Mouse (Mus musculus): Measurements from ENCODE around the gene Baz2b. TPM values are rescaled to one million over a fixed set of nuclear protein-coding genes. Genes with fewer than 3 reads are reported as not detected.

Gene Baz2b
- total RNA-seq, 2 experiments from 2014 or later: 29.9 to 41.9 TPM

DNA sequence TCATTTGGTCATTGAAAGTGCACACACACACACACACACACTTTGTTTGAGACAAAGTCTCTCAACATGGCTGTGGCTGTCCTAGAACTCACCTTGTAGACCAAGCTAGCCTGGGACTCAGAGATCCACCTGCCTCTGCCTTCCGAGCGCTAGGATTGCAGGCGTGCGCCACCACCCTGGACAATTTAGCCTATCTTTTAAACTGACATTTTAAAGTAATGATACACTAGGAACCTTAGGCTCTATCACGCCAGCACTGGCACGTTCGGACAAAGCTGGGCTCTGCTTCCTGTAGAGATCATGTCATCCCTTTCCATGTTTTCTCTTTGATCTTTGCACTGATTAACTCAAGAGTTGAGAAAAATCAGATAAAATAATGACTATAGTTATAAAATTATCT lies 81.0 kb downstream of the Baz2b start:
- no peak for DNase-seq

GRCm38 (mm10) chr2:60126831-60127230 lies 82.8 kb downstream of the Baz2b start:
- DNase-seq: peak; percentile 35 to 66

DNA sequence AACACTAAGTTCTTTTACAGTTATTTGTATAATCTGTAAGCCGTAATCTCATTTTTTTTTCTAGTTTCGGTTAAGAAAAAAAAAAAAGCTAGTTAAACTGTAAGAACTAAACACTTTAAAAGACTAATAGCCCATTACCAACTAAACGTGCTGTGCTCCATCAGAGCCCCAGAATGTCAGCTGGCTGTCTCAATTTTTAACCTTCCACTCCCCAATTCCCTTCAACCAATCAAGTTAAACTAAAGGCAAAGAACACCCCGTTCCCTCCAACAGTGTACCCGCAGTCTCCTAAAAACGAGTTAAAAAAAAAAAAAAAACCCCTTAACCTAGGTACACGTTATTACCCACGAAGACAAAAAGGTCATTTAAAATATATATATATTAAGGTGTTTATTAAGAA lies 83.3 kb downstream of the Baz2b start:
- no peak for DNase-seq

- peak; percentile 77 to 85 for DNase-seq
Measured at GRCm38 (mm10) chr2:60125049-60126004, 84.3 kb downstream of the Baz2b start.

DNA sequence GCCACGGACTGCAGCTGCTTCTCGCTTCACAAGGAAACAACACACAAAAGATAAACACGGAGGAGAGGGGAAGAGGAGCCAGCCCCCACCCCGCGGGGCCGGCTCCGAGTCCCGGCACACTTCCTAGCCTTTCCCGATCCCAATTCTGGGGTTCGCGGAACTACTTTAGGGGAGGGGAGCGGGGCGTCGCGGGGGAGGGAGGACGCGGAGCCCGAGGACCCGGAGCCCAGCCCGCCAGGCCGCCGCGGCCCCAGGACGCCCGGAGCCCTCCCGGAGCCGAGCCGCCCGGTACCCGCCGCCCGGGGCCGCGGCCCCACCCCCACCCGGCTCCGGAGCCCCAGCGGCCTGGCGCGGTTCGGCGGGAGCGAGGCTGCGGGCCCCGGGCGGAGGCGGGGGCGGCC lies 85.0 kb downstream of the Baz2b start:
- DNase-seq: peak; percentile 69 to 82

- no peak for DNase-seq
Measured at GRCm38 (mm10) chr2:60123911-60124647, 85.6 kb downstream of the Baz2b start.

DNA sequence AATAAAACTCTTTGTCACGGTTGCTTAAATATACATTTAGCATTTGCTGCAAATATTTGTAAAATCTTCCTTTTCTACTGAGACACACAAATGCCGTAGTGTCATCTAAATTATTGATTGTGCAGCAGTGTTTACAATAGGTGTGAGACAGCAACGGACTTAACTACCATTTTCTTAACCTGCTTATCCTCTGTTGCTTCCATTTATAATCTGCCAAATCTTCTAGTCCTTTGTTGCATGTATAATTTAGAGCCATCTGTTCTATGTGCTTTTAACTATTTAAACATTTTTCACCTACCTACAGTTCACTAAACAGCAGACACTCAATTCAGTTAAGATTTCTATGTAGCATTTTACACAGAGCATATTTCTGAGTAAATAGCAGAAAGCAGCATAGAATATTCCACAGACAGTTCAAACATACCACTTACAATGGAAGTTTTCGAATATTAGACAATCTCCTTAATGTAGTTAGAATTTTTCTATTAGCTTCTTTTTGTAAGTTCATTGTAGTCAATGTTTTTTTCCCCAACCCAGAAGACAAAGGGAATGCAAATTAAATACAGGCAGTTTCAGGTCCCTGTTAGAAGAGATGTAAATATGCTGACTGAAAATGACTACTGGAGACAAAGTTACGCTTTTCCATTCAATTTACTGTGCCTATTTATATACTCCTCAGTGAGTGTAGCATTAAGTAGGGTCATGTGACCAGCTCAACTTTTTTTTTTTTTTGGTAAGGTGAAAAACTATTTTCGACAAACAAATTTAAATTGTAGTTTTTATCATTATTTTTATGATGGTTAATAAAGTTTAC lies 86.4 kb downstream of the Baz2b start:
- DNase-seq: no peak

GRCm38 (mm10) chr2:60122188-60122587 lies 87.5 kb downstream of the Baz2b start:
- DNase-seq: no peak

DNA sequence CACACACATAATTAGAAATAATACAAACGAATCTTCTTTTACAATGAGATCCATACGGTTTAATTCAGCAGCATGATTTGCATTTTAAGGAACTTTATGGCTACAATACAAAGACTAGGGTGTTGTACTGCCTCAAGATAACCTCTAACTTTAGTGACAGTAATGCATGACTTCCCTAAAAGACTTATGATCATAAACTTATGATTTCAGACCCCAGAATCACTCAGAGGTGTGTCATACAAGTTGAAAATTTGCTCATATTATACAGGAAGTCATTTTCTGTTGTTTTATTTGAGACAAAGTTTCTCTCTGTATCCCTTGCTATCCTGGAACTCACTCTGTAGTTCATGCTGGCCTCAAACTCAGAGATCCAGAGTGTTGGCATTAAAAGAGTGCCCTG lies 89.0 kb downstream of the Baz2b start:
- no peak for DNase-seq

DNA sequence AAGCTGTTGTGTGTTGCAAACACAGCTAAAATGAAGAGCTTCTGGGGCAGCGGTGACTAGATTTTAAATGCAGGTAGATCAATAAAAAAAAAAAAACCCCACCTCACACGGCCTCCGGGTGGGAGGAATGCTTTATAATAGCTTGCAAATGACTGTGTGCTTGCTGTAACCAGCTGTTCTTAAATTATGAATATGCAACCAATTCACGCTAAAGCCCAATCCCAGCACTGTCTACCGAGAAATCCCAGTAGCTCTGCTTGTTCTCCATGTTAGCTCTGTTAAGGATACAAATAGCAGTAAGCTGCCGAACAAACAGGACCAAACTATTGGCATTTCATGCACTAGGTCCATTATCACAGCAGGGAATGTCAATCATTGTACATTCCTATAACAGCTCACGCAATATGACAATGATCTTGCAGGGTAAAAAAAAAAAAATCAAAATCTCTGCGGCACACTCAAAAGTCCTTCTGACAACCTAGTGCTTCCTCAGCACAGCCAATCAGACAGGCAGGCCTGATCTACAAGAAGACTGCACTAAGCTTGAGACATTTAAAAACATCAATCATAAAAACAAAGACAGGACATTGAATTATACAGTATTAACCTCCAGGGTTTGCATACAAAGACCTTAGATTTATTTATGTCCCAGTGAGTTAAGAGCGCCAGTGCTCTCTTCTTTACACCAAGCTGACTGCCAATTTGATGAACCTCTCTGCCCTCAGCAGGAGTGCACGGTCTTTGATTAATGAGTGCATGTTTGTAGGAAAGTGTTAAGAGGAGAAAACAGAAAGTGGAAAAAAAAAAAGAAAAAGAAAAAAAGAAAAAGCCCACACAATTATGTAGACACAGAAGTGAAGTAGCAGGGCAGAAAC lies 90.7 kb downstream of the Baz2b start:
- DNase-seq: no peak

GRCm38 (mm10) chr2:60117867-60118266 lies 91.8 kb downstream of the Baz2b start:
- peak in 1 of 2 experiments; percentile 51 for DNase-seq

DNA sequence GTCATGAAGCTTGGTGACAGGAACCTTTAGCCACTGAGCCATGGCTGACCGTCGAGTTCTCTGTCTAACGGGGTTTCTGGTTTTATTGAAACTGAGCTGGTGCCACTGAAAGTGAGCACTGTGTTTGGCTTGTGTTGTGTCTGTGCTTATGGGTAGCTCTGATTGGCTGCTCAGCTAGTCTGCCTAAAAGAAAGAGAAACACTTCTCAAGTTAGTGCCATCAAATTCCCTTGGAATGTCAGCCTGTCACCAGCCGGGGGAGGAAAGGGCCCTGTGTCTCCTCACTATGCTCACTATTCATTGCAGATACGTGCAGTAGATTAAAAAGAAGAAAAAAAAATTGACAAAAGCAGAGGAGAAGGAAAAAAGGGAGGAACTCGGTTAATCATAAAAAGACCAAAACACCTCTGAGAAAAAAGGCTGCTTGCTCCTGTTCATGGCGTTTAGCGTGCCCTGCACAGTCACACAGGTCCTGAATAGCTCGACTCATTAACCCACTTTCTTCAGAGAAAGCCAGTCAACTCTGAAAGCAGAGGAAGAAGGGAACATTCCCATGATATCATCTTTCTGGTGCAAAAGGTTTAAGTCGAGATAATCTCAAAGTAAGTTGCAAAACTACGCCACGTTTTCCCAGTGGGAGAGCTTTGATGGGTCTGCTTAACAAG lies 93.6 kb downstream of the Baz2b start:
- DNase-seq: no peak

DNA sequence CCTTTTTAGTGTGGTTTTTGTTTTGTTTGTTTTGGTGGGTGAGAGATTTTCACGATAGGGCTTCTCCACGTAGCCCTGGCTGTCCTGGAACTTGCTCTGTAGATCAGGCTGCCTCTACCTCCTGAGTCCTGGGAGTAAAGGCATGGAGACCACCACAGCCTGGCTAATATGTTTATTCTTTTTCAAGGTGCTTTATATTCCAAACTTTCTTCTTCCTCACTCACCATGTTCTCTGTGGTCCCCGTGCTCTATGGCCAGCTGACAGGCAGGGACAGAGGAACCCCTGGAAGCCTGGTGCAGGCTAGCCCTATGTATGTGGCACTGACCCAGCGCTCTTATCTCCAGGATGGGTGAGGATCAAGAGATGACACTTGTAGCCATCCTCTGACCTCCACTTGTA lies 94.7 kb downstream of the Baz2b start:
- no peak for DNase-seq

GRCm38 (mm10) chr2:60113661-60114560 lies 95.7 kb downstream of the Baz2b start:
- no peak for DNase-seq

DNA sequence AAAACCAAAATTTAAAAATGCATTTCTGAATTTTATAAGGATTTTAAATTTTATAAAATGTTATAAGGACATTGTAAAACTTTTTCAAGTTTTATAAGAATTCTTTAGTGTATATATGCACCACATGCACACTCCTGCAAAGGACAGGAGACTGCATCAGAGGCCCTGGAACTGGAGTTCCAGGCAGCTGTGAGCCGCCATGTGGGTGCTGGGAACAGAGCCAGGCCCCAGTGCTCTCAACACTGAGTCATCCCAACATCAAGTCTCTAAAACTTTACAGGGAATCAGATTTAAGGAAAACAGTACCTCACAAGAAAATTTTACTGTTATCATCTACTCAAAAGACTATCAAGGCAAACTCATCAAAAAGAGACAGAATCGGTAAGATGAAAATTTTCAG lies 97.5 kb downstream of the Baz2b start:
- DNase-seq: no peak

DNA sequence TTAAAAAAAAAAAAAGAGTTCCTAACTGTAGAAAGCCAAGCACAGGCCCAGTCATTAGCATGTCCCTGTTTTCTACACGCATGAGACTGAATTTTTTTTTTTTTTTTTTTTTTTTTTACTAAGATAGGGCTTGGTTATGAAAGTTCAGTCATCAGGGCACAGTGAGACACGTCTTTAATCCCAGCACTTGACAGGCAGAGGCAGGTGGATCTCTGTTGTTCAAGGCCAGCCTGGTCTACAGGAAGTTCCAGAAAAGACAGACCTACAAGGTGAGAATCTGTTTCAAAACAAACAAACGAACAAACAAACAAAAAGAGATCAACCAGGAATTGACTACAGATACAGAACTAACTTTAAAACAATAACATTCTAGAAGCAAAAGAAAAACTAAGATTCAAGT lies 100.6 kb downstream of the Baz2b start:
- no peak for DNase-seq

DNA sequence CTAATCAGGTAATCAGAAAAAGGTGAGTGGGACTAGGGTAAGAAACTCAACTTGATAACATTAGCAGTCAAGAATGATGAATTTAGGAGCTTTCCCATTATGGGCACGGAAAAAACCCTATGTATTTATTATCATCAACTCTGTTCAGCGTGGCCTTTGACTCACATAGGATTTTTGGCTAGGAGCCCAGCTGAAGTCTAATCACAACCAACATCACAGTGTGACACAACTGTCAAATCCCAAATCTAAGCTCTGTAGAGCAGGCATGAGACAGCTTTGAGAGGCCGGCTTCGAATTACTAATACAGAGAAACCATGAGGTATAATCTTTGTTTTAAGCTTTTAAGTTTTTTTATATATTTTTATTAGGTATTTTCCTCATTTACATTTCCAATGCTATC lies 113.0 kb downstream of the Baz2b start:
- no peak for DNase-seq

DNA sequence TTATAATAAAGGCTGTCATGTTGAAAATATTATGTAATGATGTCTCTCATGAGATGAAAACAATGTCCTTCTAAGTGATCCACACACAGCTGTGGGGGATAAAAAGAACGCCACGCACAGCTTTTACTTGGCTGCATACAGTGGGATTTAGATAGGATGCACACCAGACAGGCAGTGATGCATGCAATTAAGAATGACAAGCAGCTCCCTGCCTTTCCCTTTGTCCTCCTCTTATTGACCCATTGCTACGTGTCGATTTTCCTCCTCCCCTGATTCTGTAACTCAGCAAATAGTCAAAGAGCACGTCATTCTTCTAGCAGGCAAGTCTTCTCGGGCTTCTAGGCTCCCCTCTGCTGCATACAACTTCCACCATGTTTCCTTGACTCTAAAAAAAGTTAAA lies 119.4 kb downstream of the Baz2b start:
- DNase-seq: no peak

GRCm38 (mm10) chr2:60089528-60090247 lies 120.0 kb downstream of the Baz2b start:
- no peak for DNase-seq
